9 mouse cellular contexts compared by ENCODE assay signal in the genomic region with DNA sequence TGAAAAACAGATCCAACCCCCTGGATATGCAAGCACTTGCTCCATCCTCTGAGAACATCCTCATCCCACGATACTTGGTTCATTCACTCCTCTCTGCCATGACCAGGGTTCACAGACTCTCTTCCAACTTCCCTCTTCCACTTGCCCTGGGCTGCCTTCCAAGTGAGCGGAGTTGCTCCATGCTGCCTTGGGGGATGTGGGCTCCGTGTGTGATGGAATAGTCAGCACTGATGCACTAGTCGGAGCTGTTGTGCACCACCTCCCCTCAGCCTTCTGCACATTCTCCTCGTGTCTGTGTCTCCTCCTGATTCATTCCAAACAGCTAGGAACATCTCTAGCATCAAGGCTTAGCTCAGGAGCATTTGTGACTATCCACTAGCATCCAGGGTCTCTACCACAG.
DNase-seq lines count a peak whose midpoint lies in the region; TF ChIP-seq lines count a peak whose summit lies in the region.
"Had no signal": no experiment of that assay in that cellular context is flagged by ENCODE, and none has a peak within 500 bp of the region (broad histone marks: within the 10 kb centered on the region; RNA-seq: fewer than 3 reads in every experiment).

No protein-coding gene starts in this region.

- no peak for TF ChIP-seq CTCF in thymus, adult 2 months (IDR thresholded peaks at IDR 0.05; ENCODE audit: borderline replicate concordance, control insufficient read depth, extremely low read depth, insufficient read depth, low read length, poor library complexity)

- H3K4me3 ChIP-seq in thymus, adult 2 months (ENCODE audit: control insufficient read depth, insufficient read depth, low read length): no peak overlapping the region
- H3K4me3 ChIP-seq: heart, embryonic 13.5 days had no signal

- peak; percentile 9 for DNase-seq in adrenal gland, postnatal 25 days
- no peak for DNase-seq in adrenal gland, adult (ENCODE audit: inconsistent age in 2 of 2, low spot score in 1 of 2)
- DNase-seq in ovary, adult 18-20 months (ENCODE audit: low spot score): peak; percentile 9
- DNase-seq in ovary, postnatal 10 days (ENCODE audit: low spot score): no peak
- DNase-seq in layer of hippocampus, postnatal 36 days: peak; percentile 63
- peak; percentile 8 for DNase-seq in skeletal muscle tissue, adult 2 months (ENCODE audit: low read depth, low spot score)
- DNase-seq in thymus, adult 2 months: no peak
- no peak for DNase-seq in retina, embryonic 14.5 days (ENCODE audit: low spot score)

- no peaks in the 10 kb centered on the region for H3K27me3 ChIP-seq in thymus, adult 2 months (ENCODE audit: control insufficient read depth, insufficient read depth, low read length)
- H3K27me3 ChIP-seq: heart, embryonic 13.5 days had no signal

- WGBS in thymus, adult 2 months: 92% methylated on average over 5 of the region's 5 CpGs

- TF ChIP-seq POLR2A in thymus, adult 2 months (IDR thresholded peaks at IDR 0.05; ENCODE audit: control insufficient read depth, extremely low read depth, insufficient read depth, low read length, poor library complexity): no peak

- H3K4me1 ChIP-seq in thymus, adult 2 months (replicated peaks; ENCODE audit: control insufficient read depth, insufficient read depth, low read length): no peaks in the 10 kb centered on the region

- no peak overlapping the region for H3K27ac ChIP-seq in thymus, adult 2 months (ENCODE audit: control insufficient read depth, insufficient read depth, low read length)
- H3K27ac ChIP-seq: heart, embryonic 13.5 days had no signal

- H3K36me3 ChIP-seq in thymus, adult 2 months (ENCODE audit: control insufficient read depth, insufficient read depth, low read length): no peaks in the 10 kb centered on the region
- H3K36me3 ChIP-seq: heart, embryonic 13.5 days had no signal

Comparison
In these comparisons a context has a peak if more than half of its experiments do, and no peak if none do; other contexts are left out.
1. DNase-seq: peak in adrenal gland, postnatal 25 days (single experiment), ovary, adult 18-20 months (single experiment), layer of hippocampus, postnatal 36 days (2 of 2) and skeletal muscle tissue, adult 2 months (single experiment); none in adrenal gland, adult (0 of 2), ovary, postnatal 10 days (single experiment), thymus, adult 2 months (single experiment) and retina, embryonic 14.5 days (single experiment).